Mouse (Mus musculus) lung, postnatal 0 days (tissue): ENCODE measurements at regions not wholly inside any gene's neighbourhood (a gene's known extent, or its start where the extent isn't known, plus 50 kb on each side); places are given as distances from the start of the nearest gene placed in this dataset.

Experiments
- CTCF ChIP-seq: IDR thresholded peaks from 2 replicates; pipeline ENCODE4 v1.5.1; 2016; ENCODE audit warnings: antibody characterized with exemption, mild to moderate bottlenecking
- EP300 ChIP-seq: IDR thresholded peaks from 2 replicates; pipeline ENCODE4 v1.6.1; 2016; ENCODE audit warnings: antibody characterized with exemption, mild to moderate bottlenecking, control low read depth

GRCm38 (mm10) chr7:145043455-145044149 lies 103.9 kb upstream of the Ccnd1 start:
- TF ChIP-seq CTCF, result no peak
- TF ChIP-seq EP300, result no peak
